In the genomic region with DNA sequence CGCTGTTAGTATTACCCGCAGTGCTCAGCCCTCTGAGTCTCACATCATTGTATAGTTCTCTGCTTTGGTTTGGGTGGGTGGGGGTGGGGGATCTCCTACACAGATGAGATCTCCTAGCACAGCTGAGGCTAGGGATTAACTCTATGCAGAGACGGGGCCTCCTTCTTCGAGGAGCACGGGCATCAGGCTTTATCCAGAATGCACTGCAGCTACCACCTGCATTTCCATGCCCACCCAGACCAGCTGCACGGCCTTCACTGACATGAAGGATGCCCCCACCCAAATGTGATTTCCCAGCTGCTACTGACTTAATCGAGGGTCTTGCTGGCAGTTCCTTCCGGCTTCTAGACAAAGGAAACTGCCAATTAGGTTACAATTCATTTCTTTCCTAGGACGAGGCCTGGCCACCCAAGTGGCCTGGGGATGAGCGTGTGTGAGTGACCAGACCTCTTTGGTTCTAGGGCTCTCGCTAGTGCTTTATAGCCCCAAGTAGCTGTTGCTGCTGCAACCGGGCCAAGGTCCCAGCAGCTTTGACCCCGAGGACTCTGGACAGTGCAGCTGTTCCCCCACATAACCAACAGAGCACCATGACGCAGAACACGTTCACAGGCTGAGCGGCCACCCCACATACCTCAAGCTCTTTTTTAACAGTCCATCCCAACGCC, we compare ENCODE assay signal across 16 mouse cellular contexts. TPM values are rescaled to one million over a fixed set of nuclear protein-coding genes. Genes with fewer than 3 reads are reported as not detected.
DNase-seq lines count a peak whose midpoint lies in the region; ATAC-seq lines count a peak whose summit lies in the region.
"Had no signal": no experiment of that assay in that cellular context is flagged by ENCODE, and none has a peak within 500 bp of the region (broad histone marks: within the 10 kb centered on the region; RNA-seq: fewer than 3 reads in every experiment).

No protein-coding gene starts in this region.

- no peak overlapping the region for H3K4me2 ChIP-seq in forebrain, embryonic 14.5 days (ENCODE audit: low read length)
- no peak overlapping the region for H3K4me2 ChIP-seq in neural tube, embryonic 13.5 days
- H3K4me2 ChIP-seq: kidney, embryonic 15.5 days had no signal

- DNase-seq in kidney, postnatal 4 days: peak; percentile 52 to 57
- no peak for DNase-seq in kidney, adult 8-10 months
- peak; percentile 34 for DNase-seq in embryo, embryonic 11 days
- peak; percentile 27 for DNase-seq in forebrain, embryonic 14.5 days (ENCODE audit: low spot score)
- DNase-seq in c-Kit-positive CD71-positive TER-119-positive erythroid progenitor cells, embryonic 14.5 days (ENCODE audit: low spot score): no peak
- DNase-seq in ovary, postnatal 10 days (ENCODE audit: low spot score): no peak
- DNase-seq: adrenal gland, adult 2 months; cerebellum, adult 2 months; gastrocnemius, adult 2 months; heart, adult 2 months; liver; lung, adult 2 months; lung, postnatal 4 days had no signal

- H3K9ac ChIP-seq in forebrain, embryonic 14.5 days (ENCODE audit: low read length): no peak overlapping the region
- H3K9ac ChIP-seq in neural tube, embryonic 13.5 days: no peak overlapping the region
- H3K9ac ChIP-seq: kidney, embryonic 15.5 days had no signal

- H3K27me3 ChIP-seq in forebrain, embryonic 14.5 days (replicated peaks; ENCODE audit: control insufficient read depth, insufficient read depth, low read length): no peaks in the 10 kb centered on the region
- 0 out of 2 replicates have a peak, but pooled peaks cover 9% of the 10 kb centered on the region for H3K27me3 ChIP-seq in neural tube, embryonic 13.5 days
- H3K27me3 ChIP-seq: kidney, embryonic 15.5 days had no signal

- no peaks in the 10 kb centered on the region for H3K4me1 ChIP-seq in forebrain, embryonic 14.5 days (ENCODE audit: control insufficient read depth, insufficient read depth, low read length)
- H3K4me1 ChIP-seq in neural tube, embryonic 13.5 days (replicated peaks): peaks cover 10% of the 10 kb centered on the region

- 56% methylated on average over 17 of the region's 17 CpGs for WGBS in forebrain, embryonic 14.5 days
- 14% methylated on average over 17 of the region's 17 CpGs for WGBS in neural tube, embryonic 13.5 days

- peak; percentile 40; the same call in 1 of the 2 replicates for ATAC-seq in forebrain, embryonic 14.5 days
- ATAC-seq in neural tube, embryonic 13.5 days (ENCODE audit: low read depth): peak; percentile 36; the same call in 1 of the 2 replicates
- ATAC-seq: CD4-positive, CD25-positive, alpha-beta regulatory T cell, adult 4 months had no signal

- H3K9me3 ChIP-seq in forebrain, embryonic 14.5 days (replicated peaks; ENCODE audit: control insufficient read depth, low read length): no peaks in the 10 kb centered on the region
- H3K9me3 ChIP-seq in neural tube, embryonic 13.5 days: no peaks in the 10 kb centered on the region
- H3K9me3 ChIP-seq: kidney, embryonic 15.5 days had no signal

- no peak overlapping the region for H3K4me3 ChIP-seq in forebrain, embryonic 14.5 days (ENCODE audit: low read depth, low read length)
- no peak overlapping the region for H3K4me3 ChIP-seq in neural tube, embryonic 13.5 days
- H3K4me3 ChIP-seq: gastrocnemius, adult 2 months; heart, adult 2 months; kidney, embryonic 15.5 days had no signal

- no peaks in the 10 kb centered on the region for H3K36me3 ChIP-seq in forebrain, embryonic 14.5 days (ENCODE audit: control insufficient read depth, insufficient read depth, low read length)
- H3K36me3 ChIP-seq in neural tube, embryonic 13.5 days: no peaks in the 10 kb centered on the region
- H3K36me3 ChIP-seq: kidney, embryonic 15.5 days had no signal

- no peak overlapping the region for H3K27ac ChIP-seq in forebrain, embryonic 14.5 days (ENCODE audit: low read depth, low read length)
- H3K27ac ChIP-seq in neural tube, embryonic 13.5 days (replicated peaks): no peak overlapping the region
- H3K27ac ChIP-seq: gastrocnemius, adult 2 months; heart, adult 2 months; kidney, embryonic 15.5 days had no signal

RNA-seq across cellular contexts. Expression of a gene that starts 10.8 kb away (rescaled TPM):
- polyA plus RNA-seq in forebrain, embryonic 14.5 days (2014; fragmentation: Nextera tagmentation; extraction: Ambion mirVana): 0.75 and 1.2 TPM in 2 replicates
- 23.5 and 26.7 TPM in 2 replicates for polyA plus RNA-seq in neural tube, embryonic 13.5 days (2015; fragmentation: Nextera tagmentation; extraction: Ambion mirVana)

RNA-seq across cellular contexts. Expression of a gene that starts 47.8 kb away (rescaled TPM):
- 10.7 and 11.3 TPM in 2 replicates for polyA plus RNA-seq in forebrain, embryonic 14.5 days (2014; fragmentation: Nextera tagmentation; extraction: Ambion mirVana)
- 8.6 and 9.4 TPM in 2 replicates for polyA plus RNA-seq in neural tube, embryonic 13.5 days (2015; fragmentation: Nextera tagmentation; extraction: Ambion mirVana)

Comparison
In these comparisons a context has a peak if more than half of its experiments do, and no peak if none do; other contexts are left out.
1. DNase-seq: peak in kidney, postnatal 4 days (2 of 2), embryo, embryonic 11 days (single experiment) and forebrain, embryonic 14.5 days (single experiment); none in kidney, adult 8-10 months (0 of 2), c-Kit-positive CD71-positive TER-119-positive erythroid progenitor cells, embryonic 14.5 days (single experiment) and ovary, postnatal 10 days (single experiment).
2. RNA of a gene that starts 10.8 kb away (polyA plus RNA-seq): 23.5 to 26.7 TPM in neural tube, embryonic 13.5 days; 0.75 to 1.2 TPM in forebrain, embryonic 14.5 days; every median in the first group is over 10 times any median in the second.